ENCODE assay signal across 10 mouse cellular contexts in genomic region chr9:103940506-103940905, GRCm38 (mm10).
DNase-seq lines count a peak whose midpoint lies in the region.
"Had no signal": no experiment of that assay in that cellular context is flagged by ENCODE, and none has a peak within 500 bp of the region (broad histone marks: within the 10 kb centered on the region; RNA-seq: fewer than 3 reads in every experiment).

No protein-coding gene starts in this region.

- DNase-seq in cerebellum, postnatal 10 days: peak; percentile 35 to 62
- no peak for DNase-seq in cerebellum, adult 9-10 months
- DNase-seq in cerebellum, postnatal 25 days: peak; percentile 23 to 46
- no peak for DNase-seq in cerebellum, postnatal 4 days (ENCODE audit: low spot score in 2 of 2)
- DNase-seq: adrenal gland, adult 2 months; adrenal gland, postnatal 10 days; adrenal gland, postnatal 25 days; cerebellum, adult 11 months; cerebellum, adult 9-11 months; embryo, embryonic 11 days had no signal

Comparison
In these comparisons a context has a peak if more than half of its experiments do, and no peak if none do; other contexts are left out.
1. DNase-seq: peak in cerebellum, postnatal 10 days (2 of 2) and cerebellum, postnatal 25 days (2 of 2); none in cerebellum, adult 9-10 months (single experiment) and cerebellum, postnatal 4 days (0 of 2).